ENCODE assay signal across 9 mouse cellular contexts in the genomic region with DNA sequence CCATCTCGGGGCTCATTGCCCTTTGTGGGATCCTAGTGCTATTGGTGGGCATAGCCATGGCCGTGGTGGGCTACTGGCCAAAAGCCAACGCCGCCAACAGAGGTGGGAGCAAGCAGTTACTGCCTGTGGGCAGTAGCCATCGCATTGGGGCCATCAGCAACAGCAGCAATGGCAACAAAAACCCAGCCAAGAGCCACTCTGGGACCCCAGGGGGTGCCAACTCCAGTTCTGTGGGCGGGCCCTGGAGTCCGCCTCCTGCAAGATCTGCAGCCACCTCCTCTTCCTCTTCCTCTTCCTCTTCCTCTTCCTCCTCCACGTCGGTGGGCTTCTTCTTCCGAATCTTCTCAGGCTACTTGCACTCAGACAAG. TPM values are rescaled to one million over a fixed set of nuclear protein-coding genes. Genes with fewer than 3 reads are reported as not detected.
DNase-seq lines count a peak whose midpoint lies in the region; ATAC-seq lines count a peak whose summit lies in the region.
"Had no signal": no experiment of that assay in that cellular context is flagged by ENCODE, and none has a peak within 500 bp of the region (broad histone marks: within the 10 kb centered on the region; RNA-seq: fewer than 3 reads in every experiment).

No protein-coding gene starts in this region.

- no peaks in the 10 kb centered on the region for H3K9me3 ChIP-seq in limb, embryonic 12.5 days

- H3K4me2 ChIP-seq in limb, embryonic 12.5 days = peak overlapping the region; percentile 99

- H3K4me1 ChIP-seq in limb, embryonic 12.5 days (replicated peaks) = peaks cover 35% of the 10 kb centered on the region

- WGBS in limb, embryonic 12.5 days = 15% methylated on average over 10 of the region's 10 CpGs

- intact Hi-C loops in heart, postnatal 14 days (cut with DNase I) = no loop called here
- intact Hi-C loops in gastrocnemius, postnatal 14 days (cut with DNase I; ENCODE audit: low total_unique reads) = no loop called here

- ATAC-seq in limb, embryonic 12.5 days (ENCODE audit: insufficient number of reproducible peaks, insufficient read depth, low FRiP score, low TSS enrichment, low read depth) = no peak
- ATAC-seq in megakaryocyte-erythroid progenitor cell, adult 5-6 weeks (replicated peaks; ENCODE audit: low FRiP score, low TSS enrichment, poor library complexity, severe bottlenecking) = no peak

- H3K4me3 ChIP-seq in limb, embryonic 12.5 days (replicated peaks) = peak overlapping the region; percentile 55

- peaks cover 70% of the 10 kb centered on the region for H3K27me3 ChIP-seq in limb, embryonic 12.5 days

- no peaks in the 10 kb centered on the region for H3K36me3 ChIP-seq in limb, embryonic 12.5 days

- DNase-seq in heart, adult 11 months = peak; percentile 78
- DNase-seq in heart, postnatal 14 days = no peak
- DNase-seq in right cerebral cortex, postnatal 4 days = peak; percentile 24
- DNase-seq in right cerebral cortex, postnatal 36 days (ENCODE audit: low spot score in 2 of 2) = no peak
- DNase-seq in spleen, adult 18-20 months = no peak
- DNase-seq in gastrocnemius, postnatal 14 days = no peak

- H3K9ac ChIP-seq in limb, embryonic 12.5 days (replicated peaks) = peak overlapping the region; percentile 67; the same call in 1 of the 2 replicates
- H3K9ac ChIP-seq: liver, embryonic 14.5 days had no signal

- H3K27ac ChIP-seq in limb, embryonic 12.5 days = no peak overlapping the region
- H3K27ac ChIP-seq: liver, embryonic 14.5 days had no signal

RNA-seq across cellular contexts. Expression of a gene that starts 14.1 kb away (rescaled TPM):
- total RNA-seq in heart, postnatal 14 days (2021) = under 1 TPM in 1 of 2 experiments, not detected in 1; 0.07 TPM
- 3.5 and 4.3 TPM in 2 replicates for polyA plus RNA-seq in limb, embryonic 12.5 days (2016; fragmentation: Nextera tagmentation; extraction: Ambion mirVana)
- total RNA-seq in gastrocnemius, postnatal 14 days (2021) = under 1 TPM; 0.27 to 0.49 TPM
- total RNA-seq in megakaryocyte-erythroid progenitor cell, adult 5-6 weeks (2014; fragmentation: Nextera tagmentation) = not detected in 2 replicates
- total RNA-seq in megakaryocyte-erythroid progenitor cell, adult 5-6 weeks (2017) = not detected in 2 replicates
- polyA plus RNA-seq: liver, embryonic 14.5 days had no signal

Comparison
In these comparisons a context has a peak if more than half of its experiments do, and no peak if none do; other contexts are left out.
1. DNase-seq: peak in heart, adult 11 months (single experiment) and right cerebral cortex, postnatal 4 days (single experiment); none in heart, postnatal 14 days (0 of 2), right cerebral cortex, postnatal 36 days (0 of 2), spleen, adult 18-20 months (0 of 2) and gastrocnemius, postnatal 14 days (single experiment).